Mouse (Mus musculus) bone marrow, adult 2 months (tissue): Measurements from ENCODE around the gene Tpte. TPM values are rescaled to one million over a fixed set of nuclear protein-coding genes. Genes with fewer than 3 reads are reported as not detected.
"Not testable (repeated sequence)": the region's sequence is repeated elsewhere in the genome, so short reads cannot be mapped to it uniquely, and the experiment has no call there.

Experiments
- H3K27ac ChIP-seq: fragments of 200-500 bp; 2 replicates; pipeline ENCODE4 v1.5.1; 2012; ENCODE audit warnings: low read depth, mild to moderate bottlenecking, control low read depth, inconsistent platforms, low read length; ENCODE audit not compliant: control insufficient read depth, poor library complexity, insufficient read depth
- H3K4me1 ChIP-seq: fragments of 200-500 bp; 2 replicates; pipeline ENCODE4 v1.6.1; 2011; ENCODE audit warnings: low read length; ENCODE audit not compliant: control insufficient read depth, insufficient read depth
- H3K4me3 ChIP-seq: fragments of 200-500 bp; replicated peaks from 2 replicates; pipeline ENCODE3; 2011; ENCODE audit warnings: mild to moderate bottlenecking, low read depth, low read length, control low read depth; ENCODE audit not compliant: control insufficient read depth
- CTCF ChIP-seq: fragments of 200-500 bp; IDR thresholded peaks from 2 replicates; pipeline ENCODE4 v1.5.1; 2011; ENCODE audit warnings: low read length, control low read depth; ENCODE audit not compliant: control insufficient read depth, insufficient read depth
- POLR2A ChIP-seq: fragments of 200-500 bp; IDR thresholded peaks from 2 replicates; pipeline ENCODE4 v1.6.1; 2011; ENCODE audit warnings: low read depth, mild to moderate bottlenecking, control low read depth, low read length, borderline replicate concordance; ENCODE audit not compliant: control insufficient read depth
- WGBS: fragments of 180-500 bp; shearing (Covaris S2); methylation state at CpG from one replicate; pipeline ENCODE4 v1.1.7; 2018; 5-methylcytosine and 5-hydroxymethylcytosine counted together
- polyA plus RNA-seq: library from polyadenylated mRNA; stranded (reverse); fragments of >200 nt; gene quantifications from 2 replicates; pipeline ENCODE4 v1.2.4, GENCODE M21; 2011; ENCODE audit warnings: low replicate concordance; ENCODE audit not compliant: missing spikeins, insufficient read depth, insufficient read length

The Tpte gene
- polyA plus RNA-seq, 1 experiment = not detected

GRCm38 (mm10) chr8:22262267-22262666 lies 21.0 kb upstream of the Tpte start:
- TF ChIP-seq CTCF = no peak
- no peak for TF ChIP-seq POLR2A
- H3K4me1 ChIP-seq = no peaks in the 10 kb centered on the region; the same call in 1 of the 2 replicates
- no peak overlapping the region for H3K27ac ChIP-seq
- WGBS = 37% methylated on average over 3 of the region's 3 CpGs
- no peak overlapping the region for H3K4me3 ChIP-seq

GRCm38 (mm10) chr8:22264292-22264691 lies 18.9 kb upstream of the Tpte start:
- no peak overlapping the region for H3K27ac ChIP-seq
- no peaks in the 10 kb centered on the region; the same call in 1 of the 2 replicates for H3K4me1 ChIP-seq
- 67% methylated on average over 6 of the region's 6 CpGs for WGBS
- no peak for TF ChIP-seq CTCF
- H3K4me3 ChIP-seq = no peak overlapping the region

GRCm38 (mm10) chr8:22264787-22265186 lies 18.5 kb upstream of the Tpte start:
- no peak overlapping the region for H3K4me3 ChIP-seq
- TF ChIP-seq POLR2A (no peak), CTCF (no peak)
- WGBS = 78% methylated on average over 6 of the region's 6 CpGs
- no peak overlapping the region for H3K27ac ChIP-seq
- H3K4me1 ChIP-seq = no peaks in the 10 kb centered on the region; the same call in 1 of the 2 replicates

GRCm38 (mm10) chr8:22265194-22265593 lies 18.0 kb upstream of the Tpte start:
- TF ChIP-seq CTCF (no peak), POLR2A (no peak)
- Histone ChIP-seq H3K27ac (no peak overlapping the region), H3K4me1 (no peaks in the 10 kb centered on the region; the same call in 1 of the 2 replicates), H3K4me3 (no peak overlapping the region)
- WGBS = 88% methylated on average over 1 of the region's 1 CpGs

GRCm38 (mm10) chr8:22266809-22267208 lies 16.4 kb upstream of the Tpte start:
- 55% methylated on average over 3 of the region's 3 CpGs for WGBS
- Histone ChIP-seq H3K4me1 (no peaks in the 10 kb centered on the region; the same call in 1 of the 2 replicates), H3K4me3 (no peak overlapping the region), H3K27ac (no peak overlapping the region)
- no peak for TF ChIP-seq POLR2A
- TF ChIP-seq CTCF = no peak

GRCm38 (mm10) chr8:22273142-22273541 lies 10.1 kb upstream of the Tpte start:
- whole genome bisulfite sequencing = 69% methylated on average over 3 of the region's 3 CpGs
- TF ChIP-seq CTCF (no peak), POLR2A (no peak)
- Histone ChIP-seq H3K4me3 (no peak overlapping the region), H3K27ac (no peak overlapping the region), H3K4me1 (no peaks in the 10 kb centered on the region)

- Histone ChIP-seq H3K4me3 (no peak overlapping the region), H3K27ac (no peak overlapping the region), H3K4me1 (no peaks in the 10 kb centered on the region)
- 82% methylated on average over 10 of the region's 10 CpGs for WGBS
- TF ChIP-seq CTCF = no peak
- TF ChIP-seq POLR2A = no peak
These were observed 8.6 kb upstream of the Tpte start for GRCm38 (mm10) chr8:22274641-22275040.

GRCm38 (mm10) chr8:22302326-22302725 lies 19.1 kb downstream of the Tpte start:
- Histone ChIP-seq H3K27ac (no peak overlapping the region), H3K4me3 (no peak overlapping the region), H3K4me1 (no peaks in the 10 kb centered on the region)
- no peak for TF ChIP-seq CTCF
- no peak for TF ChIP-seq POLR2A
- WGBS = 70% methylated on average over 2 of the region's 2 CpGs

GRCm38 (mm10) chr8:22302896-22303306 lies 19.7 kb downstream of the Tpte start:
- no peak overlapping the region for H3K27ac ChIP-seq
- no peak for TF ChIP-seq POLR2A
- TF ChIP-seq CTCF = no peak
- H3K4me1 ChIP-seq = no peaks in the 10 kb centered on the region
- no peak overlapping the region for H3K4me3 ChIP-seq
- WGBS = 57% methylated on average over 7 of the region's 7 CpGs

GRCm38 (mm10) chr8:22304045-22304444 lies 20.8 kb downstream of the Tpte start:
- H3K4me1 ChIP-seq, H3K27ac ChIP-seq, H3K4me3 ChIP-seq: not testable (repeated sequence)
- WGBS = 69% methylated on average over 9 of the region's 9 CpGs
